Mouse (Mus musculus): ENCODE measurements at regions not wholly inside any gene's neighbourhood (a gene's known extent, or its start where the extent isn't known, plus 50 kb on each side); places are given as distances from the start of the nearest gene placed in this dataset.

GRCm38 (mm10) chr14:45944101-45944500 lies 286.2 kb upstream of the Ddhd1 start:
- H3K27me3 ChIP-seq (ENCODE audit: low read depth, poor library complexity, severe bottlenecking): no peaks in the 10 kb centered on the region; the same call in 1 of the 2 replicates
- WGBS: 68% methylated on average over 5 of the region's 5 CpGs
- no peak for DNase-seq (ENCODE audit: low spot score)
- no peaks in the 10 kb centered on the region for H3K36me3 ChIP-seq
- H3K9me3 ChIP-seq (replicated peaks): no peaks in the 10 kb centered on the region
- no peak overlapping the region for H3K27ac ChIP-seq
- no peak overlapping the region for H3K4me3 ChIP-seq
- H3K4me1 ChIP-seq: peaks cover 19% of the 10 kb centered on the region

- 23% methylated on average over 8 of the region's 8 CpGs for WGBS
- H3K4me1 ChIP-seq: peaks cover 19% of the 10 kb centered on the region
- H3K27ac ChIP-seq: no peak overlapping the region
- no peaks in the 10 kb centered on the region for H3K9me3 ChIP-seq (replicated peaks)
- H3K27me3 ChIP-seq (ENCODE audit: low read depth, poor library complexity, severe bottlenecking): no peaks in the 10 kb centered on the region; the same call in 1 of the 2 replicates
- H3K36me3 ChIP-seq: no peaks in the 10 kb centered on the region
- no peak for DNase-seq (ENCODE audit: low spot score)
- H3K4me3 ChIP-seq: no peak overlapping the region
Observed at GRCm38 (mm10) chr14:45944506-45944905, 286.6 kb upstream of the Ddhd1 start.

- Histone ChIP-seq H3K27me3 (ENCODE audit: low read depth, poor library complexity, severe bottlenecking) (no peaks in the 10 kb centered on the region), H3K4me3 (no peak overlapping the region), H3K9me3 (replicated peaks) (no peaks in the 10 kb centered on the region), H3K36me3 (no peaks in the 10 kb centered on the region), H3K4me1 (peaks cover 19% of the 10 kb centered on the region), H3K27ac (no peak overlapping the region)
- WGBS: 27% methylated on average over 8 of the region's 8 CpGs
- DNase-seq (ENCODE audit: low spot score): peak; percentile 63
Observed at GRCm38 (mm10) chr14:45956624-45957023, 298.7 kb upstream of the Ddhd1 start.

- Histone ChIP-seq H3K4me3 (no peak overlapping the region), H3K27me3 (ENCODE audit: low read depth, poor library complexity, severe bottlenecking) (no peaks in the 10 kb centered on the region), H3K4me1 (peaks cover 9% of the 10 kb centered on the region), H3K9me3 (replicated peaks) (no peaks in the 10 kb centered on the region), H3K36me3 (no peaks in the 10 kb centered on the region), H3K27ac (no peak overlapping the region)
- DNase-seq (ENCODE audit: low spot score): no peak
- WGBS: 91% methylated on average over 4 of the region's 4 CpGs
Observed at GRCm38 (mm10) chr14:45962474-45962873, 304.5 kb upstream of the Ddhd1 start.

- no peak for DNase-seq (ENCODE audit: low spot score)
- Histone ChIP-seq H3K9me3 (replicated peaks) (no peaks in the 10 kb centered on the region), H3K36me3 (no peaks in the 10 kb centered on the region), H3K4me1 (peaks cover 2% of the 10 kb centered on the region; the same call in 1 of the 2 replicates), H3K4me3 (no peak overlapping the region), H3K27ac (no peak overlapping the region), H3K27me3 (ENCODE audit: low read depth, poor library complexity, severe bottlenecking) (no peaks in the 10 kb centered on the region)
- 82% methylated on average over 7 of the region's 7 CpGs for WGBS
Observed at GRCm38 (mm10) chr14:45964043-45964442, 306.1 kb upstream of the Ddhd1 start.

GRCm38 (mm10) chr14:45983206-45983857 lies 325.4 kb upstream of the Ddhd1 start:
- Histone ChIP-seq H3K4me1 (peaks cover 20% of the 10 kb centered on the region), H3K9me3 (replicated peaks) (no peaks in the 10 kb centered on the region), H3K4me3 (no peak overlapping the region), H3K36me3 (no peaks in the 10 kb centered on the region), H3K27ac (peak overlapping the region; percentile 26; the same call in 1 of the 2 replicates), H3K27me3 (ENCODE audit: low read depth, poor library complexity, severe bottlenecking) (peaks cover 16% of the 10 kb centered on the region)
- WGBS: 88% methylated on average over 7 of the region's 7 CpGs
- no peak for DNase-seq (ENCODE audit: low spot score)

- 53% methylated on average over 20 of the region's 20 CpGs for WGBS
- no peaks in the 10 kb centered on the region for H3K36me3 ChIP-seq
- peaks cover 30% of the 10 kb centered on the region for H3K4me1 ChIP-seq
- H3K9me3 ChIP-seq (replicated peaks): no peaks in the 10 kb centered on the region
- peak; percentile 62 for DNase-seq (ENCODE audit: low spot score)
- H3K27ac ChIP-seq: peak overlapping the region; percentile 26; the same call in 1 of the 2 replicates
- no peak overlapping the region for H3K4me3 ChIP-seq
- H3K27me3 ChIP-seq (ENCODE audit: low read depth, poor library complexity, severe bottlenecking): peaks cover 16% of the 10 kb centered on the region
Observed at GRCm38 (mm10) chr14:45984135-45984892, 326.4 kb upstream of the Ddhd1 start.

- no peaks in the 10 kb centered on the region for H3K9me3 ChIP-seq (replicated peaks)
Observed at GRCm38 (mm10) chr14:45992041-45992869, 334.3 kb upstream of the Ddhd1 start.

GRCm38 (mm10) chr14:45992870-45993135 lies 334.9 kb upstream of the Ddhd1 start:
- no peak overlapping the region for H3K27ac ChIP-seq
- H3K4me1 ChIP-seq: peaks cover 49% of the 10 kb centered on the region
- H3K27me3 ChIP-seq (ENCODE audit: low read depth, poor library complexity, severe bottlenecking): peaks cover 22% of the 10 kb centered on the region
- no peak overlapping the region for H3K4me3 ChIP-seq
- 63% methylated on average over 4 of the region's 4 CpGs for WGBS
- no peaks in the 10 kb centered on the region for H3K9me3 ChIP-seq (replicated peaks)
- H3K36me3 ChIP-seq: no peaks in the 10 kb centered on the region
- no peak for DNase-seq (ENCODE audit: low spot score)

More at GRCm38 (mm10) chr14:45992041-45992869, 334.3 kb upstream of the Ddhd1 start:
- Histone ChIP-seq H3K4me1 (peaks cover 49% of the 10 kb centered on the region), H3K27ac (peak overlapping the region; percentile 3; the same call in 1 of the 2 replicates), H3K36me3 (no peaks in the 10 kb centered on the region), H3K27me3 (ENCODE audit: low read depth, poor library complexity, severe bottlenecking) (peaks cover 27% of the 10 kb centered on the region), H3K4me3 (no peak overlapping the region)
- 35% methylated on average over 17 of the region's 17 CpGs for WGBS
- no peak for DNase-seq (ENCODE audit: low spot score)

- Histone ChIP-seq H3K4me1 (peaks cover 46% of the 10 kb centered on the region), H3K4me3 (no peak overlapping the region), H3K9me3 (replicated peaks) (no peaks in the 10 kb centered on the region), H3K36me3 (no peaks in the 10 kb centered on the region), H3K27me3 (ENCODE audit: low read depth, poor library complexity, severe bottlenecking) (peaks cover 20% of the 10 kb centered on the region), H3K27ac (no peak overlapping the region)
- WGBS: 5% methylated on average over 3 of the region's 3 CpGs
- DNase-seq (ENCODE audit: low spot score): peak; percentile 72
Observed at GRCm38 (mm10) chr14:45993669-45994068, 335.7 kb upstream of the Ddhd1 start.

- H3K27ac ChIP-seq: no peak overlapping the region
- no peaks in the 10 kb centered on the region for H3K9me3 ChIP-seq (replicated peaks)
- H3K4me1 ChIP-seq: peaks cover 44% of the 10 kb centered on the region
- no peak overlapping the region for H3K4me3 ChIP-seq
- WGBS: 76% methylated on average over 5 of the region's 5 CpGs
- no peak for DNase-seq (ENCODE audit: low spot score)
- no peaks in the 10 kb centered on the region for H3K36me3 ChIP-seq
- peaks cover 10% of the 10 kb centered on the region for H3K27me3 ChIP-seq (ENCODE audit: low read depth, poor library complexity, severe bottlenecking)
Observed at GRCm38 (mm10) chr14:45996760-45997159, 338.8 kb upstream of the Ddhd1 start.

- H3K36me3 ChIP-seq: no peaks in the 10 kb centered on the region
- no peak overlapping the region for H3K4me3 ChIP-seq
- 0 out of 2 replicates have a peak, but pooled peaks cover 4% of the 10 kb centered on the region for H3K27me3 ChIP-seq (ENCODE audit: low read depth, poor library complexity, severe bottlenecking)
- H3K9me3 ChIP-seq (replicated peaks): no peaks in the 10 kb centered on the region
- 70% methylated on average over 6 of the region's 6 CpGs for WGBS
- DNase-seq (ENCODE audit: low spot score): no peak
- H3K4me1 ChIP-seq: peaks cover 36% of the 10 kb centered on the region
- no peak overlapping the region for H3K27ac ChIP-seq
Observed at GRCm38 (mm10) chr14:46004078-46004477, 346.1 kb upstream of the Ddhd1 start.

- no peak for DNase-seq (ENCODE audit: low spot score)
- WGBS: 14% methylated on average over 4 of the region's 4 CpGs
Observed at GRCm38 (mm10) chr14:46005307-46005706, 347.4 kb upstream of the Ddhd1 start.

More at GRCm38 (mm10) chr14:46005307-46005706, 347.4 kb upstream of the Ddhd1 start:
- no peak overlapping the region for H3K27ac ChIP-seq
- 0 out of 2 replicates have a peak, but pooled peaks cover 4% of the 10 kb centered on the region for H3K27me3 ChIP-seq (ENCODE audit: low read depth, poor library complexity, severe bottlenecking)
- H3K36me3 ChIP-seq: no peaks in the 10 kb centered on the region
- no peak overlapping the region for H3K4me3 ChIP-seq
- no peaks in the 10 kb centered on the region for H3K9me3 ChIP-seq (replicated peaks)
- H3K4me1 ChIP-seq: peaks cover 25% of the 10 kb centered on the region

All from limb, embryonic 10.5 days (tissue).